In genomic region chr8:86828925-86829324, GRCm38 (mm10) we compare ENCODE assay signal across 24 mouse cellular contexts. TPM values are rescaled to one million over a fixed set of nuclear protein-coding genes. Genes with fewer than 3 reads are reported as not detected.
A peak's percentile ranks its signal among the peaks of the same experiment; 100 is the strongest.
DNase-seq lines count a peak whose midpoint lies in the region; ATAC-seq and TF ChIP-seq lines count a peak whose summit lies in the region.
"Had no signal": no experiment of that assay in that cellular context is flagged by ENCODE, and none has a peak within 500 bp of the region (broad histone marks: within the 10 kb centered on the region; RNA-seq: fewer than 3 reads in every experiment).

No protein-coding gene starts in this region.

- no peak overlapping the region for H3K4me3 ChIP-seq in intestine, postnatal 0 days (ENCODE audit: low read depth, low read length)
- H3K4me3 ChIP-seq in intestine, embryonic 16.5 days (ENCODE audit: low read length): no peak overlapping the region
- no peak overlapping the region for H3K4me3 ChIP-seq in liver, postnatal 0 days (ENCODE audit: low read depth, low read length)
- H3K4me3 ChIP-seq in forebrain, embryonic 14.5 days (ENCODE audit: low read depth, low read length): no peak overlapping the region
- H3K4me3 ChIP-seq: embryonic facial prominence, embryonic 12.5 days; erythroblast, embryonic 14.5 days; forebrain, embryonic 13.5 days; heart, embryonic 10.5 days; hindbrain, embryonic 12.5 days; kidney, embryonic 15.5 days; limb, embryonic 15.5 days; neural tube, embryonic 15.5 days had no signal

- no peak for TF ChIP-seq EP300 in liver, postnatal 0 days (IDR thresholded peaks at IDR 0.05; ENCODE audit: low read depth)

- no peak overlapping the region for H3K27ac ChIP-seq in intestine, postnatal 0 days (ENCODE audit: low read depth, low read length)
- no peak overlapping the region for H3K27ac ChIP-seq in intestine, embryonic 16.5 days (ENCODE audit: low read length)
- H3K27ac ChIP-seq in liver, postnatal 0 days (ENCODE audit: low read depth): no peak overlapping the region
- H3K27ac ChIP-seq in forebrain, embryonic 14.5 days (ENCODE audit: low read depth, low read length): no peak overlapping the region
- H3K27ac ChIP-seq: embryonic facial prominence, embryonic 12.5 days; forebrain, embryonic 13.5 days; heart, embryonic 10.5 days; hindbrain, embryonic 12.5 days; kidney, embryonic 15.5 days; limb, embryonic 15.5 days; neural tube, embryonic 15.5 days had no signal

- H3K9ac ChIP-seq in intestine, postnatal 0 days (ENCODE audit: low read depth, low read length): no peak overlapping the region
- no peak overlapping the region for H3K9ac ChIP-seq in intestine, embryonic 16.5 days (ENCODE audit: low read depth, low read length)
- no peak overlapping the region for H3K9ac ChIP-seq in liver, postnatal 0 days (replicated peaks)
- no peak overlapping the region for H3K9ac ChIP-seq in forebrain, embryonic 14.5 days (ENCODE audit: low read length)
- H3K9ac ChIP-seq: embryonic facial prominence, embryonic 12.5 days; forebrain, embryonic 13.5 days; hindbrain, embryonic 12.5 days; kidney, embryonic 15.5 days; limb, embryonic 15.5 days; neural tube, embryonic 15.5 days had no signal

- peak; percentile 34 for TF ChIP-seq CTCF in intestine, postnatal 0 days (IDR thresholded peaks at IDR 0.05; ENCODE audit: low read depth)
- TF ChIP-seq CTCF in liver, postnatal 0 days (IDR thresholded peaks at IDR 0.05; ENCODE audit: low read depth): peak; percentile 30
- peak; percentile 21 for TF ChIP-seq CTCF in Patski (IDR thresholded peaks at IDR 0.05)

- POLR2A ChIA-PET in Patski (lab: Charles Lee): no interaction called here

- DNase-seq in liver, postnatal 0 days: no peak
- DNase-seq in liver (no peak), Patski (ENCODE audit: low read depth, low spot score) (no peak)
- DNase-seq in splenic B cell, adult 2 months (ENCODE audit: low read depth, low spot score): peak; percentile 15
- no peak for DNase-seq in forebrain, embryonic 14.5 days (ENCODE audit: low spot score)
- DNase-seq in right cerebral cortex, postnatal 14 days: no peak
- DNase-seq: adrenal gland, adult 2 months; cerebellum, adult 9-11 months; gastrocnemius, postnatal 25 days; heart, postnatal 10 days; layer of hippocampus, postnatal 36 days; lung, postnatal 10 days had no signal

- in situ Hi-C loops in Patski (cut with MboI; ENCODE audit: low pct_unique_long_range_greater_than_20kb): no loop called here

- 55% methylated on average over 2 of the region's 2 CpGs for WGBS in intestine, postnatal 0 days
- 59% methylated on average over 2 of the region's 2 CpGs for WGBS in intestine, embryonic 16.5 days
- 53% methylated on average over 2 of the region's 2 CpGs for WGBS in liver, postnatal 0 days (ENCODE audit: insufficient replicate concordance)
- WGBS in forebrain, embryonic 14.5 days: 57% methylated on average over 2 of the region's 2 CpGs

- no peaks in the 10 kb centered on the region for H3K36me3 ChIP-seq in intestine, postnatal 0 days (ENCODE audit: control insufficient read depth, insufficient read depth)
- H3K36me3 ChIP-seq in intestine, embryonic 16.5 days (ENCODE audit: control insufficient read depth, insufficient read depth, low read length): no peaks in the 10 kb centered on the region
- no peaks in the 10 kb centered on the region for H3K36me3 ChIP-seq in liver, postnatal 0 days (replicated peaks; ENCODE audit: insufficient read depth, low read length)
- no peaks in the 10 kb centered on the region for H3K36me3 ChIP-seq in splenic B cell, adult 2 months (ENCODE audit: control insufficient read depth, insufficient read depth, low read length, poor library complexity, severe bottlenecking)
- H3K36me3 ChIP-seq in forebrain, embryonic 14.5 days (ENCODE audit: control insufficient read depth, insufficient read depth, low read length): no peaks in the 10 kb centered on the region
- H3K36me3 ChIP-seq: embryonic facial prominence, embryonic 12.5 days; heart, embryonic 10.5 days; hindbrain, embryonic 12.5 days; kidney, embryonic 15.5 days; limb, embryonic 15.5 days; neural tube, embryonic 15.5 days had no signal

- no peak overlapping the region for H3K4me2 ChIP-seq in intestine, postnatal 0 days (replicated peaks; ENCODE audit: low read depth)
- H3K4me2 ChIP-seq in intestine, embryonic 16.5 days (ENCODE audit: low read depth, low read length): no peak overlapping the region
- no peak overlapping the region for H3K4me2 ChIP-seq in liver, postnatal 0 days (ENCODE audit: low read depth, low read length)
- H3K4me2 ChIP-seq in forebrain, embryonic 14.5 days (ENCODE audit: low read length): no peak overlapping the region
- H3K4me2 ChIP-seq: embryonic facial prominence, embryonic 12.5 days; forebrain, embryonic 13.5 days; hindbrain, embryonic 12.5 days; kidney, embryonic 15.5 days; limb, embryonic 15.5 days; neural tube, embryonic 15.5 days had no signal

- H3K27me3 ChIP-seq in intestine, postnatal 0 days (replicated peaks; ENCODE audit: control insufficient read depth, insufficient read depth, low read length): no peaks in the 10 kb centered on the region
- H3K27me3 ChIP-seq in intestine, embryonic 16.5 days (replicated peaks; ENCODE audit: control insufficient read depth, insufficient read depth, low read length): no peaks in the 10 kb centered on the region
- no peaks in the 10 kb centered on the region for H3K27me3 ChIP-seq in liver, postnatal 0 days (ENCODE audit: insufficient read depth, low read length)
- no peaks in the 10 kb centered on the region for H3K27me3 ChIP-seq in Patski
- H3K27me3 ChIP-seq in splenic B cell, adult 2 months (ENCODE audit: control insufficient read depth, insufficient read depth, low read length, poor library complexity, severe bottlenecking): no peaks in the 10 kb centered on the region
- no peaks in the 10 kb centered on the region for H3K27me3 ChIP-seq in forebrain, embryonic 14.5 days (replicated peaks; ENCODE audit: control insufficient read depth, insufficient read depth, low read length)
- H3K27me3 ChIP-seq: embryonic facial prominence, embryonic 12.5 days; forebrain, embryonic 13.5 days; hindbrain, embryonic 12.5 days; kidney, embryonic 15.5 days; limb, embryonic 15.5 days; neural tube, embryonic 15.5 days had no signal

- no peaks in the 10 kb centered on the region for H3K9me3 ChIP-seq in intestine, postnatal 0 days (ENCODE audit: control insufficient read depth)
- H3K9me3 ChIP-seq in intestine, embryonic 16.5 days (ENCODE audit: control insufficient read depth, low read length): no peaks in the 10 kb centered on the region
- H3K9me3 ChIP-seq in liver, postnatal 0 days (ENCODE audit: low read length): no peaks in the 10 kb centered on the region
- no peaks in the 10 kb centered on the region for H3K9me3 ChIP-seq in forebrain, embryonic 14.5 days (replicated peaks; ENCODE audit: control insufficient read depth, low read length)
- H3K9me3 ChIP-seq: embryonic facial prominence, embryonic 12.5 days; forebrain, embryonic 13.5 days; heart, embryonic 10.5 days; hindbrain, embryonic 12.5 days; kidney, embryonic 15.5 days; limb, embryonic 15.5 days; neural tube, embryonic 15.5 days had no signal

- no peaks in the 10 kb centered on the region for H3K4me1 ChIP-seq in intestine, postnatal 0 days (replicated peaks; ENCODE audit: control insufficient read depth, insufficient read depth, low read length)
- no peaks in the 10 kb centered on the region for H3K4me1 ChIP-seq in intestine, embryonic 16.5 days (ENCODE audit: control insufficient read depth, insufficient read depth, low read length)
- H3K4me1 ChIP-seq in liver, postnatal 0 days (ENCODE audit: insufficient read depth): no peaks in the 10 kb centered on the region; the same call in 1 of the 2 replicates
- H3K4me1 ChIP-seq in forebrain, embryonic 14.5 days (ENCODE audit: control insufficient read depth, insufficient read depth, low read length): 0 out of 2 replicates have a peak, but pooled peaks cover 3% of the 10 kb centered on the region
- H3K4me1 ChIP-seq: embryonic facial prominence, embryonic 12.5 days; heart, embryonic 10.5 days; hindbrain, embryonic 12.5 days; kidney, embryonic 15.5 days; limb, embryonic 15.5 days; neural tube, embryonic 15.5 days had no signal

- CTCF ChIA-PET in Patski (lab: Charles Lee): no interaction called here

- no peak for ATAC-seq in intestine, postnatal 0 days
- ATAC-seq in intestine, embryonic 16.5 days: no peak
- ATAC-seq in liver, postnatal 0 days: no peak
- no peak for ATAC-seq in Patski
- ATAC-seq in forebrain, embryonic 14.5 days: no peak
- ATAC-seq: forebrain, embryonic 13.5 days; inflammation-experienced regulatory T-cells, adult 6 months; midbrain, embryonic 16.5 days had no signal

RNA-seq across cellular contexts. Expression of gene N4bp1, which starts 56.1 kb away (rescaled TPM):
- 5.4 and 6.2 TPM in 2 replicates for polyA plus RNA-seq in intestine, postnatal 0 days (2015; fragmentation: Nextera tagmentation; extraction: Ambion mirVana)
- 4.9 and 5.8 TPM in 2 replicates for polyA plus RNA-seq in intestine, embryonic 16.5 days (2015; fragmentation: Nextera tagmentation; extraction: Ambion mirVana)
- polyA plus RNA-seq in liver, postnatal 0 days (2015; fragmentation: Nextera tagmentation; extraction: Ambion mirVana): 2.3 and 2.6 TPM in 2 replicates
- polyA plus RNA-seq in Patski (2021): 35.2 TPM
- 8.3 and 9.8 TPM in 2 replicates for polyA plus RNA-seq in forebrain, embryonic 14.5 days (2014; fragmentation: Nextera tagmentation; extraction: Ambion mirVana)
